Mouse (Mus musculus) spleen, adult 2 months (tissue): ENCODE results near the gene Zmiz1. TPM values are rescaled to one million over a fixed set of nuclear protein-coding genes. Genes with fewer than 3 reads are reported as not detected.

ENCODE experiments used
- DNase-seq, 2 experiments: peaks; one replicate each; pipeline versions ENCODE4 v3.0.0 to v3.0.0-alpha.2; 2012 to 2021; ENCODE audit warnings: low spot score in 2 of 2, low read depth in 1 of 2
- H3K27ac ChIP-seq: fragments of 200-500 bp; 2 replicates; pipeline ENCODE4 v1.5.1; 2012; ENCODE audit warnings: low read length, inconsistent platforms; ENCODE audit not compliant: insufficient read depth
- H3K27me3 ChIP-seq: fragments of 200-500 bp; 2 replicates; pipeline ENCODE4 v1.6.1; 2012; ENCODE audit warnings: mild to moderate bottlenecking, moderate library complexity, low read length, inconsistent platforms; ENCODE audit not compliant: control insufficient read depth, insufficient read depth
- H3K36me3 ChIP-seq: fragments of 200-500 bp; 2 replicates; pipeline ENCODE4 v1.6.1; 2012; ENCODE audit warnings: mild to moderate bottlenecking, low read length, inconsistent platforms; ENCODE audit not compliant: control insufficient read depth, insufficient read depth
- H3K4me1 ChIP-seq: fragments of 200-500 bp; 2 replicates; pipeline ENCODE4 v1.6.1; 2011; ENCODE audit warnings: inconsistent platforms; ENCODE audit not compliant: control insufficient read depth, insufficient read depth, insufficient read length
- H3K4me3 ChIP-seq: fragments of 200-500 bp; 2 replicates; pipeline ENCODE4 v1.5.1; 2011; ENCODE audit warnings: mild to moderate bottlenecking, inconsistent platforms; ENCODE audit not compliant: insufficient read depth, insufficient read length; ENCODE audit errors: extremely low read depth
- CTCF ChIP-seq: fragments of 200-500 bp; IDR thresholded peaks from 2 replicates; pipeline ENCODE4 v1.5.1; 2011; ENCODE audit warnings: mild to moderate bottlenecking, inconsistent platforms; ENCODE audit not compliant: insufficient read depth, insufficient read length, insufficient replicate concordance; ENCODE audit errors: extremely low read depth
- POLR2A ChIP-seq: fragments of 200-500 bp; IDR thresholded peaks from 2 replicates; pipeline ENCODE4 v1.6.1; 2011; ENCODE audit warnings: low read depth, low read length, inconsistent platforms
- WGBS: fragments of 180-500 bp; shearing (Covaris S2); methylation state at CpG from one replicate; pipeline ENCODE4 v1.1.7; 2018; 5-methylcytosine and 5-hydroxymethylcytosine counted together
- polyA plus RNA-seq: library from polyadenylated mRNA; depleted of rRNA; stranded (reverse); fragments of >200 nt; gene quantifications from 2 replicates; pipeline ENCODE4 v1.2.3, GENCODE M21; 2012

Gene Zmiz1
- polyA plus RNA-seq, 1 experiment: 48.5 TPM

DNA sequence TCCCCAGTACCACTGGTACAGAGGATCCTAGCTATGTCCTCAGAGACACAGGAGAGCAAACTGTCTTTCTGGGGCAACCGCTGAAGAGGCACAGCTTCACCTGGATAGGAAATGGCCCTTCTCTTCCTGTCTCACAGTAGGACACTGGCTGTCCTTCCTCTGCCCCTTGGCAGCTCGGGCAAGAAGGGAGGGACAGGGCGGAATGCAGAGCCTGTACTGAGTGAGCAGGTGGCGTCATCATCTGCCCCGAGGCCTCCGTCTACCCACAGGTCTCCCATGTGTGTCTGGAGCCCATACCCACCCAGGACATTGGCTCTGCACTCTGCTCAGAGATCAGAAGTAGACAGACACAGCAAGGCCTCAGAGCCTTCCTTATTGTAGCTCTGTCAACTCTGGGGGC lies 172.5 kb downstream of the Zmiz1 start:
- no peaks in the 10 kb centered on the region for H3K27me3 ChIP-seq
- no peak overlapping the region for H3K4me3 ChIP-seq
- no peak for DNase-seq
- H3K4me1 ChIP-seq: peaks cover 2% of the 10 kb centered on the region; the same call in 1 of the 2 replicates
- H3K27ac ChIP-seq: no peak overlapping the region
- WGBS: 79% methylated on average over 6 of the region's 6 CpGs
- H3K36me3 ChIP-seq: peaks cover 8% of the 10 kb centered on the region
- TF ChIP-seq POLR2A: no peak
- TF ChIP-seq CTCF: no peak

DNA sequence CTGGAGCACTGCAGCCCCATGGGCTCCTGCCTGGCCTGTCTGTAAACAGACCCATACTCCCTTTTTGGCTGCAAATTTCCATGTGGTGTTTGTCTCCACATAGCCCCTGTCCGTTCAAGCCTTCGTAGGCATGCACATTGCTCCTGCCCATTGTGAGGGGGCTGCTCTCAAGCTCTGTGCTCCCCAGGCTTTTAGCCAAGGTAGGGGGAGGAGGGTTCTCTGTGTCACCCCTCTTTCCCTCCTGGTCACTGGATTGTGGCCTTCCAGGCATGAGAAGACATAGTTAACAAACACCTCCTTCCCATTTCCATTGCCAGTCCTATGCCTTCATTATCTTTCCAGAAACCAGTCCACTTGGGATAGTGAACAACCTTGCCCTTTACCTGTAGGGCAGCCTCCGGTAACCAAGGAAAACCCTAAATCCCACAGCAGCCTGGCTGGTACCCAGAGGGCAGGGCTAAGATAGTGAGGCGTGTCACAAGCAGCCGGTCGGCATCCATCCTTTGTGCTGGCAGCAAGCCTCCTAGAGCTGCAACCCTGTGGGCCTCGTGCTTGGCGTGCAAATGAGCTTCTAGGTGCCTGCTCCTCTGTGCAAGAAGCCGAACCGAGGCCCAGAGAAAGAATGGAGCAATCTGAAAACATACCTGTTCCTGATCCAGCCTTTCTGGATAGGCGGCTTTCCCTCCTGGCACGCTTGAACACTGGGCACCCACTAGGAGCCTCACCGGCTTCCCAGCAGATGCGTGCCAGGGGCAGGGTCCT lies 174.7 kb downstream of the Zmiz1 start:
- WGBS: 80% methylated on average over 14 of the region's 14 CpGs
- H3K27ac ChIP-seq: peak overlapping the region; percentile 40; the same call in 1 of the 2 replicates
- TF ChIP-seq CTCF (no peak), POLR2A (no peak)
- H3K36me3 ChIP-seq: peaks cover 20% of the 10 kb centered on the region
- no peak overlapping the region for H3K4me3 ChIP-seq
- no peaks in the 10 kb centered on the region for H3K27me3 ChIP-seq
- H3K4me1 ChIP-seq: peaks cover 2% of the 10 kb centered on the region; the same call in 1 of the 2 replicates
- DNase-seq: no peak

DNA sequence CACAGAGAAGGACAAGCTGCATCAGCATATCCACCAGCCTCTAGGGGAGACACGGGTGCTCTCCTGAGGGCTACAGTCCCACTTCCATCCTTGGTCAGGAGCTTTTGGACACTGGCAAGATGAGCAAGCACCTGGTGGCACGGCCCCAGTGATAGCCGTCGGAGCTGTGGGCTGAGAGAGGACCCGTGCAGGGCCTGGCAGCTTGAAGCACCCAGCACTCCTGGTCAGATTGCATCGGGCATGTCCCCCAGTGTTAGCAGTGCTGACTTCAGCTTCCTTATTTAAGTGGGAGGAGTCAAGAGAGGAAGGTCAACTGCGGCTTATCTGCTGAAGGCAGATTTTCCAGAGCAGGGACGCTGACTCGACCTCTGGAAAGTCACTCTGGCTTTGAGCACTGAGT lies 175.3 kb downstream of the Zmiz1 start:
- Histone ChIP-seq H3K27me3 (no peaks in the 10 kb centered on the region), H3K36me3 (peaks cover 20% of the 10 kb centered on the region), H3K4me3 (no peak overlapping the region), H3K27ac (peak overlapping the region; percentile 40; the same call in 1 of the 2 replicates), H3K4me1 (peaks cover 2% of the 10 kb centered on the region; the same call in 1 of the 2 replicates)
- 27% methylated on average over 9 of the region's 9 CpGs for WGBS
- TF ChIP-seq POLR2A (no peak), CTCF (no peak)
- DNase-seq: peak in 1 of 2 experiments; percentile 17

DNA sequence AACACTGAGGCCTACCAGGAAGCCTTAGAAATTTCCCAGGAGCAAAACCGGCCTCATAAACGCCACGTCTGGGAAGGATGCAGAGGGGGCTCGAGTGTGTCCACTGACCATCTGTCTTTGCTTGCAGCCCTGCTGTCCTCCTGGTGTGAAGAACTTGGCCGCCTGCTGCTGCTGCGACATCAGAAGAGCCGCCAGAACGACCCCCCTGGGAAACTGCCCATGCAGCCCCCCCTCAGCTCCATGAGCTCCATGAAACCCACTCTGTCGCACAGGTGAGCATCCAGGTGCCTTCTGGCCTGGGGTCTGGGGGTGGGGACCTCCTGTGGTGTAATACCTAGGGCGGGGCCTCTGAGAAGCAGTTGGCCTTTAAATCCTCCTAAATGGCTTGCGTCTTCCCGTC lies 176.8 kb downstream of the Zmiz1 start:
- 93% methylated on average over 12 of the region's 12 CpGs for WGBS
- Histone ChIP-seq H3K4me3 (no peak overlapping the region), H3K27me3 (no peaks in the 10 kb centered on the region), H3K36me3 (peaks cover 20% of the 10 kb centered on the region), H3K27ac (no peak overlapping the region), H3K4me1 (peaks cover 8% of the 10 kb centered on the region)
- DNase-seq: no peak
- TF ChIP-seq CTCF (no peak), POLR2A (no peak)

DNA sequence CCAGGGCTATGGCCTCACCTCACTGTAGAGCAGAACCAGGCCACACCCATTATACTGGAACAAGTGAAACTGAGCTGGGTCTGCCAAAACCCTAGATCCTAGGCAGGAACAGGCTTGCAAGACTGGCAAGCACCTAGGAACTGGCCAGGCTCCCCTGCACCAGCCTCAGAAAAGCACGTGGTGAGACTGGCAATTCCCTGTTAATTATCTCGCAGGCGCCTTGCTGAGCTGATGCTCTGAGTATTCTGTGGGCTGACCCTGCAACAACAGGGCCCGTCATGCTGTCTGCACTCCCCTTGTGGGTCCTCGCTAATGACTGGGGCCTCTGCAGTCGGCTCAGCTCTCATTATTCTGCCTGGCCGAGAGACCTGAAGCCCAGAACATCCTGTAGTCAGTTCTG lies 177.3 kb downstream of the Zmiz1 start:
- peaks cover 11% of the 10 kb centered on the region for H3K4me1 ChIP-seq
- no peak for DNase-seq
- no peaks in the 10 kb centered on the region for H3K27me3 ChIP-seq
- WGBS: 90% methylated on average over 7 of the region's 7 CpGs
- peaks cover 20% of the 10 kb centered on the region for H3K36me3 ChIP-seq
- TF ChIP-seq POLR2A (no peak), CTCF (no peak)
- H3K4me3 ChIP-seq: no peak overlapping the region
- no peak overlapping the region for H3K27ac ChIP-seq

DNA sequence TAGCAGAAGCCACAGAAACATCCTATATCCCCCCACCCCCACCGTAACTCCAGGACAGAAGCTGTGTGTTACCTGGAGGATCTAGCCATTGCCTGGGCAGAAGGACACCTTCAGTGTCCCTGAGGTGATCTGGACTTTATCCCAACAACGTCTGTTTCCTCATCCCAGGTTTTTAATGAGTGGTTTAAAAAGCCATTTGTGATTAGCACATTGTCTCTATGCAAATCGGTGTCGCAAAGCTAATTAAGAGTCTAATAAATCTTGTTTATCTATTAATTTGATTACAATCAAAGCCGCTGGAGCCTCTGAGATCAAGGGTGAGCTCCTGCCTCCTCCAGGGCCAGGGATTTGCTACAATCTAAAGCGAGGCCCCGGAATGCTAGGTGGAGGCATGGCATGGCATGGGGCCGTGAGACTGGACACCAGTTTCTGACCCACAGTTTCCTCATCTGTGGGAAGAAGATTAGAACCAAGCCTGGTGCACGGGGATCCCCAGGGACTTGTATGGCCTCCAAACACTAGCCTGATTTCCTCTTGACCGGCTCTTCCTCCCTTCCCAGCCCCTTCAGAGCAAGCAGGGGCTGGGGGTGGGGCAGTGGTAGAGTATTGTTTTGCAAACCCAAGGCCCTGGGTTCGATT lies 180.3 kb downstream of the Zmiz1 start:
- no peaks in the 10 kb centered on the region for H3K27me3 ChIP-seq
- 69% methylated on average over 11 of the region's 11 CpGs for WGBS
- DNase-seq: no peak
- TF ChIP-seq POLR2A (no peak), CTCF (no peak)
- H3K4me1 ChIP-seq: peaks cover 11% of the 10 kb centered on the region
- 0 out of 2 replicates have a peak overlapping the region, but pooled peaks have one; percentile 14 for H3K27ac ChIP-seq
- no peak overlapping the region for H3K4me3 ChIP-seq
- H3K36me3 ChIP-seq: peaks cover 24% of the 10 kb centered on the region

DNA sequence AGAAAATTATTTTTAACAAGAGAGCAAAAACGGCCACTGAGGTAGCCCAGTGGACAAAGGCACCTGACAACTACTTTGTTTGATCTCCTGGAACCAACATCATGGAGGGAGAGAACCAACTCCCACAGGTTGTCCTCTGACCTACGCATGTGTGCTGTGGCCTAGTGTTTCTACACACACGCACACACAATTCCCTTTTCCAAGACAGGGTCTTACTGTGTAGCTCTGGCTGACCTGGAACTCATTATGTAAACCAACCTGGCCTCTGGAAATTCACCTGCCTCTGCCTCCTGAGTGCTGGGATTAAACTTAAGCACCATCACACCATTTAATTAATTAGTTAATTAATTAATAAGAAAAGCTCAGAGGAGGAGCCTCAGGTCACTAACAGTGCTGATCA lies 181.0 kb downstream of the Zmiz1 start:
- H3K36me3 ChIP-seq: peaks cover 28% of the 10 kb centered on the region
- WGBS: 74% methylated on average over 3 of the region's 3 CpGs
- no peak for TF ChIP-seq CTCF
- TF ChIP-seq POLR2A: no peak
- DNase-seq: no peak
- H3K4me1 ChIP-seq: peaks cover 9% of the 10 kb centered on the region
- H3K27ac ChIP-seq: peak overlapping the region; percentile 34; the same call in 1 of the 2 replicates
- no peaks in the 10 kb centered on the region for H3K27me3 ChIP-seq
- H3K4me3 ChIP-seq: no peak overlapping the region
